Mouse (Mus musculus) kidney, embryonic 14.5 days (tissue): ENCODE measurements around the gene 1810009A15Rik. TPM values are rescaled to one million over a fixed set of nuclear protein-coding genes. Genes with fewer than 3 reads are reported as not detected.
A peak's percentile ranks its signal among the peaks of the same experiment; 100 is the strongest.

Source experiments
- ATAC-seq: fragments of 200-750 bp; cut with Nextera tagmentation; 2 replicates; pipeline ENCODE4 v1.8.0; 2017; ENCODE audit warnings: moderate number of reproducible peaks, mild to moderate bottlenecking, moderate TSS enrichment, moderate library complexity; ENCODE audit not compliant: low FRiP score, low TSS enrichment
- H3K27ac ChIP-seq: fragments of 300-500 bp; sonication (generic); 2 replicates; pipeline ENCODE4 v1.5.1; 2014; ENCODE audit warnings: low read depth, mild to moderate bottlenecking, low read length, moderate library complexity, mixed read lengths
- H3K27me3 ChIP-seq: fragments of 300-500 bp; sonication (generic); 2 replicates; pipeline ENCODE4 v1.6.1; 2014; ENCODE audit warnings: mild to moderate bottlenecking, low read length; ENCODE audit not compliant: control insufficient read depth, insufficient read depth
- H3K36me3 ChIP-seq: fragments of 300-500 bp; sonication (generic); 2 replicates; pipeline ENCODE4 v1.6.1; 2014; ENCODE audit warnings: low read length, mixed read lengths; ENCODE audit not compliant: control insufficient read depth, insufficient read depth
- H3K4me1 ChIP-seq: fragments of 300-500 bp; sonication (generic); 2 replicates; pipeline ENCODE4 v1.6.1; 2014; ENCODE audit warnings: low read length, mixed read lengths; ENCODE audit not compliant: control insufficient read depth, insufficient read depth
- H3K4me2 ChIP-seq: fragments of 300-500 bp; sonication (generic); replicated peaks from 2 replicates; pipeline ENCODE4 v1.6.1; 2014; ENCODE audit warnings: low read depth, mild to moderate bottlenecking, low read length
- H3K4me3 ChIP-seq: fragments of 300-500 bp; sonication (generic); 2 replicates; pipeline ENCODE4 v1.5.1; 2014; ENCODE audit warnings: mild to moderate bottlenecking, low read length
- H3K9ac ChIP-seq: fragments of 300-500 bp; sonication (generic); 2 replicates; pipeline ENCODE4 v1.6.1; 2014; ENCODE audit warnings: low read depth, mild to moderate bottlenecking, low read length, moderate library complexity
- H3K9me3 ChIP-seq: fragments of 300-500 bp; sonication (generic); 2 replicates; pipeline ENCODE4 v1.6.1; 2016; ENCODE audit warnings: low read length; ENCODE audit not compliant: control insufficient read depth
- WGBS: fragments of 180-500 bp; shearing (Covaris S2); extraction: QIAGEN DNeasy Blood & Tissue Kit; methylation state at CpG from one replicate; pipeline ENCODE4 v1.1.7; 2014; 5-methylcytosine and 5-hydroxymethylcytosine counted together
- polyA plus RNA-seq: library from polyadenylated mRNA; unstranded; fragments of >200 nt; fragmentation: Nextera tagmentation; extraction: Ambion mirVana; gene quantifications from 2 replicates; pipeline ENCODE4 v1.2.1, GENCODE M21; 2014

Gene 1810009A15Rik
- polyA plus RNA-seq, 1 experiment from 2014 or later, result 112 TPM

GRCm38 (mm10) chr19:8903412-8903811, 14.8 kb downstream of the 1810009A15Rik start:
- H3K36me3 ChIP-seq, result peaks cover 65% of the 10 kb centered on the region
- H3K9me3 ChIP-seq, result no peaks in the 10 kb centered on the region
- H3K9ac ChIP-seq, result no peak overlapping the region

GRCm38 (mm10) chr19:8908531-8908930, 19.9 kb downstream of the 1810009A15Rik start:
- no peak overlapping the region for H3K9ac ChIP-seq
- H3K4me2 ChIP-seq, result no peak overlapping the region
- peaks cover 97% of the 10 kb centered on the region for H3K36me3 ChIP-seq
- ATAC-seq, result no peak
- no peaks in the 10 kb centered on the region for H3K9me3 ChIP-seq
- no peak overlapping the region for H3K4me3 ChIP-seq
- no peak overlapping the region for H3K27ac ChIP-seq
- no peaks in the 10 kb centered on the region for H3K27me3 ChIP-seq
- H3K4me1 ChIP-seq, result no peaks in the 10 kb centered on the region
- 85% methylated on average over 6 of the region's 6 CpGs for WGBS

More at GRCm38 (mm10) chr19:8903412-8903811, 14.8 kb downstream of the 1810009A15Rik start:
- H3K4me2 ChIP-seq, result no peak overlapping the region
- no peaks in the 10 kb centered on the region for H3K27me3 ChIP-seq
- H3K4me3 ChIP-seq, result no peak overlapping the region
- no peak overlapping the region for H3K27ac ChIP-seq
- 95% methylated on average over 5 of the region's 5 CpGs for WGBS
- ATAC-seq, result no peak
- H3K4me1 ChIP-seq, result peaks cover 5% of the 10 kb centered on the region

GRCm38 (mm10) chr19:8911810-8912209, 23.2 kb downstream of the 1810009A15Rik start:
- no peak overlapping the region for H3K27ac ChIP-seq
- 88% methylated on average over 5 of the region's 5 CpGs for WGBS
- H3K4me1 ChIP-seq, result no peaks in the 10 kb centered on the region
- no peak for ATAC-seq
- no peak overlapping the region for H3K4me2 ChIP-seq
- H3K9ac ChIP-seq, result no peak overlapping the region
- H3K27me3 ChIP-seq, result no peaks in the 10 kb centered on the region
- H3K4me3 ChIP-seq, result no peak overlapping the region
- H3K36me3 ChIP-seq, result peaks cover 100% of the 10 kb centered on the region
- H3K9me3 ChIP-seq, result no peaks in the 10 kb centered on the region

- H3K4me3 ChIP-seq, result no peak overlapping the region
- no peak for ATAC-seq
Observed at GRCm38 (mm10) chr19:8914212-8914611, 25.6 kb downstream of the 1810009A15Rik start.

GRCm38 (mm10) chr19:8919000-8919399, 30.3 kb downstream of the 1810009A15Rik start:
- Histone ChIP-seq H3K27me3 (no peaks in the 10 kb centered on the region), H3K9ac (no peak overlapping the region), H3K4me1 (peaks cover 10% of the 10 kb centered on the region; the same call in 1 of the 2 replicates), H3K9me3 (no peaks in the 10 kb centered on the region), H3K27ac (no peak overlapping the region), H3K4me3 (no peak overlapping the region), H3K4me2 (no peak overlapping the region), H3K36me3 (peaks cover 36% of the 10 kb centered on the region)
- WGBS, result 96% methylated on average over 3 of the region's 3 CpGs
- ATAC-seq, result no peak

More at GRCm38 (mm10) chr19:8914212-8914611, 25.6 kb downstream of the 1810009A15Rik start:
- no peak overlapping the region for H3K9ac ChIP-seq
- WGBS, result 97% methylated on average over 3 of the region's 3 CpGs
- no peaks in the 10 kb centered on the region for H3K9me3 ChIP-seq
- H3K36me3 ChIP-seq, result peaks cover 80% of the 10 kb centered on the region
- no peaks in the 10 kb centered on the region for H3K4me1 ChIP-seq
- H3K4me2 ChIP-seq, result no peak overlapping the region
- no peak overlapping the region for H3K27ac ChIP-seq
- H3K27me3 ChIP-seq, result no peaks in the 10 kb centered on the region

GRCm38 (mm10) chr19:8919684-8920072, 31.0 kb downstream of the 1810009A15Rik start:
- no peaks in the 10 kb centered on the region for H3K9me3 ChIP-seq
- H3K4me3 ChIP-seq, result peak overlapping the region; percentile 72; the same call in 1 of the 2 replicates
- peak overlapping the region; percentile 68 for H3K4me2 ChIP-seq
- no peaks in the 10 kb centered on the region for H3K27me3 ChIP-seq
- H3K9ac ChIP-seq, result peak overlapping the region; percentile 68; the same call in 1 of the 2 replicates
- H3K36me3 ChIP-seq, result peaks cover 32% of the 10 kb centered on the region
- WGBS, result 63% methylated on average over 6 of the region's 6 CpGs
- H3K27ac ChIP-seq, result peak overlapping the region; percentile 82
- no peak; the same call in 1 of the 2 replicates for ATAC-seq
- H3K4me1 ChIP-seq, result peaks cover 10% of the 10 kb centered on the region; the same call in 1 of the 2 replicates

GRCm38 (mm10) chr19:8920073-8920736, 31.6 kb downstream of the 1810009A15Rik start, which contains the start of gene B3gat3:
Gene B3gat3 (plus strand): TSS chr19:8920374.
- WGBS, result 2% methylated on average over 47 of the region's 50 CpGs
- peak; percentile 98 for ATAC-seq
- peaks cover 27% of the 10 kb centered on the region for H3K36me3 ChIP-seq

GRCm38 (mm10) chr19:8920836-8921291, 32.2 kb downstream of the 1810009A15Rik start:
- Histone ChIP-seq H3K4me3 (peak overlapping the region; percentile 72), H3K9me3 (no peaks in the 10 kb centered on the region), H3K9ac (peak overlapping the region; percentile 68), H3K4me2 (peak overlapping the region; percentile 68), H3K27ac (peak overlapping the region; percentile 82), H3K36me3 (peaks cover 25% of the 10 kb centered on the region), H3K4me1 (peaks cover 10% of the 10 kb centered on the region; the same call in 1 of the 2 replicates), H3K27me3 (no peaks in the 10 kb centered on the region)
- WGBS, result under 1% methylated on average over 6 of the region's 6 CpGs
- no peak for ATAC-seq

More at GRCm38 (mm10) chr19:8920073-8920736, 31.6 kb downstream of the 1810009A15Rik start, which contains the start of gene B3gat3:
- Histone ChIP-seq H3K4me3 (peak within 1 kb of the TSS; percentile 72), H3K27ac (peak within 1 kb of the TSS; percentile 82), H3K9me3 (no peaks in the 10 kb centered on the region), H3K27me3 (no peaks in the 10 kb centered on the region), H3K9ac (peak within 1 kb of the TSS; percentile 68), H3K4me2 (peak within 1 kb of the TSS; percentile 68), H3K4me1 (peaks cover 10% of the 10 kb centered on the region; the same call in 1 of the 2 replicates)

- no peak overlapping the region for H3K27ac ChIP-seq
- H3K4me1 ChIP-seq, result peaks cover 10% of the 10 kb centered on the region; the same call in 1 of the 2 replicates
- H3K4me3 ChIP-seq, result 0 out of 2 replicates have a peak overlapping the region, but pooled peaks have one; percentile 72
- 80% methylated on average over 9 of the region's 9 CpGs for WGBS
- no peaks in the 10 kb centered on the region for H3K27me3 ChIP-seq
- peak overlapping the region; percentile 68 for H3K4me2 ChIP-seq
- H3K9ac ChIP-seq, result no peak overlapping the region
- H3K36me3 ChIP-seq, result peaks cover 25% of the 10 kb centered on the region; the same call in 1 of the 2 replicates
- ATAC-seq, result no peak
- H3K9me3 ChIP-seq, result no peaks in the 10 kb centered on the region
Observed at GRCm38 (mm10) chr19:8921741-8922140, 33.1 kb downstream of the 1810009A15Rik start.
